Mouse (Mus musculus) natural killer cell, adult 2 months (primary cell): ENCODE measurements around the gene Avpi1.

Source experiments
- DNase-seq, 2 experiments: peaks; one replicate each; pipeline ENCODE4 v3.0.0; 2022; ENCODE audit warnings: low spot score in 2 of 2

The Avpi1 gene

GRCm38 (mm10) chr19:42144541-42145167 is 15.8 kb upstream of the Avpi1 start:
- DNase-seq, result peak; percentile 70 to 80

DNA sequence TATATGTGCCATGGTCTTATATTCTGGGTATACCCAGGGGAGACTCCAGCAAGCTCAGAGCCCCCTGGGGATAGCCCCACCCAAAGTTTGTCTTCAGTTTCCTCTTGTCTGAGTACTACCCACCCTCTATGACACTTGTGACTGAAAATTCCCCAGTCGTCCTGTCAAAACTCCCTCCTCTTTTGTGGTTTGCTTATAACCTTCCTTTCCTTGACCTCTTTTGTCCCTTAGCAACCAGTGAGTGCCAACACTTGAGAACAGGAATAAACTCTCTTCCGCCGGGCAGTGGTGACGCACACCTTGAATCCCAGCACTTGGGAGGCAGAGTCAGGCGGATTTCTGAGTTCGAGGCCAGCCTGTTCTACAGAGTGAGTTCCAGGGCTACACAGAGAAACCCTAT is 15.2 kb upstream of the Avpi1 start:
- no peak for DNase-seq

GRCm38 (mm10) chr19:42142757-42143156 is 13.9 kb upstream of the Avpi1 start:
- DNase-seq, result no peak

DNA sequence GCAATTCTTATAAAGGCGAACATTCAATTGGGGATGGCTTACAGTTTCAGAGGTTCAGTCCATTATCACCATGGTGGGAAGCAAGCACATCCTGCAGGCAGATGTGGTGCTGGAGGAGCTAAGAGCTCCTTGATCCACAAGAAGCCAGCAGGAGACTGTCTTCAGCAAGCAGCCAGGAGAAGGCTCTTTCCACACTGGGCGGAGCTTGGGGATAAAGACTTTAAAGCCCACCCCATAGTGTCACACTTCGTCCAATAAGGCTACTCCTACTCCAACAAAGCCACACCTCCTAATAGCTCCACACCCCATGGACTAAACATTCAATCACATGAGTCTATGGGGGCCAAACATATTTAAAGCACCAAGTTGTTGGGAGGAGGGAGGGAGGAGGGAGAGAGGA is 13.1 kb upstream of the Avpi1 start:
- no peak for DNase-seq

DNA sequence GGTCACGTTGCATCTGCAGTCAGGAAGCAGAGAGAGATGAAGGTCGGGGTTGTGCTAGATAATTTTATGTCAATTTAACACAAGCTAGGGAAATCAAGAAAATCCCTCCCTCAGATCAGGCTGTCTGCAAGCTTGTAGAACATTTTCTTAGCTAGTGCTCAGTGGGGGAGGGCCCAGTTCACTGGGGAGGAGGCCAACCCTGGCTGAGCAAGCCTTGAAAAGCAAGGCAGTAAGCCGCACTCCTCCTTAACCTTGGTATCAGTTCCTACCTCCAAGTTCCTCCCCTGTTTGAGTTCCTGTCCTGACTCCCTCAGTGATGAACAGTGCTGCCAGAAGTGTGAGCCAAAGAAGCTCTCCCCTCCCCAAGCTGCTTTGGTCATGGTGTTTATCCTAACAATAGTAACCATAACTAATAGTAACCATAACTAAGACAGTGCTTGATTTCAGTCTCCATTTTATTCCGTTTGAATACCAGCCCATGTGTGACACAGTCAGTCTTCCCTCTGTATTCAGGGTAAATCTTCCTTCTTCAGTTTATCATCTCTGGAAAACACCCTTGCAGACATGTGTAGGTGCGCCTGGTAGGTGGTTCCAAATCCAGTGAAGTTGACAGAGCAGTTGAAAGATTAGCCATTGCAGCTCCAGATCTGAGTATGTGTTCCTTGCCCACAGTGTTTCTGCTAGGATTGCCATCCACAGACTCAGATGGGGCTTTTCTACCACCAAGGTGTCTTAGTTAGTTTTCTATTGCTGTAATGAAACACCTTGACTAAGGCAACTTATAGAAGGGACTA is 11.1 kb upstream of the Avpi1 start:
- DNase-seq, result no peak

DNA sequence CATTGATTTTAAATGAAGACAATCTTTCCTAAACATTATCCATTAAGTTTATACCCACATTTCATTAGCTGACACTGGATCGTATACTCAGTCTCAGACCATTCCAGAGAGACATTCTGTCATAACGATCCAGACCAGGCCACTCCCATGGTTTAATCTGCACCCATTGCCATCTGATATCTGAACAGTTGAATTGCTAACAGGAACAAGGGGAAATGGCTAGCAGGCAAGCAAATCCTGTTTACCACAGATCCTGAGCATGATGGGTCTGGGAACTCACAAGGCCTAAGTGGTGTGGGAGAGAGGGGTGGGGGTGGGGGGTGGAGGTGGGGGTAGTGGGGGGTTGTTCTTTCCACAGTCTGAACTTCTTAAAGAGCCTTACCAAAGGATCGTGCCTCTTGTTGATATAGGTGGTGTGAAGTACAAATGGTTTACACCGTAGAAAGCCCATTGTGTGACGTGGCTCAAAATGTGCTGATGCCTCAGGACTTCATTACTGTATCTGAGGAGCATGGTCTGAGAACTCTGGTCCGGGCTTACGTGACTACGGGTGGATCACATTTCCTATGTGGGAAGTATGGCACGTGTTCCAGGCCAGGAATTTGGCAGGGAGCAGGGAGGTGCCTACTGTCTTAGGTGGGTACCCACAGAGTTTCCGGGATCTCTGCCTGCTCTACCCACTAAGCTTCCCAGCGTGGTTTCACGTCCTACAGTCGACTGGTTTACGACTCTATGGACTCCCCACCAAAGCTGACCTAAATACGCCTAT is 9.8 kb upstream of the Avpi1 start:
- no peak for DNase-seq

- no peak for DNase-seq
These were observed 8.4 kb upstream of the Avpi1 start for GRCm38 (mm10) chr19:42137167-42137672.

DNA sequence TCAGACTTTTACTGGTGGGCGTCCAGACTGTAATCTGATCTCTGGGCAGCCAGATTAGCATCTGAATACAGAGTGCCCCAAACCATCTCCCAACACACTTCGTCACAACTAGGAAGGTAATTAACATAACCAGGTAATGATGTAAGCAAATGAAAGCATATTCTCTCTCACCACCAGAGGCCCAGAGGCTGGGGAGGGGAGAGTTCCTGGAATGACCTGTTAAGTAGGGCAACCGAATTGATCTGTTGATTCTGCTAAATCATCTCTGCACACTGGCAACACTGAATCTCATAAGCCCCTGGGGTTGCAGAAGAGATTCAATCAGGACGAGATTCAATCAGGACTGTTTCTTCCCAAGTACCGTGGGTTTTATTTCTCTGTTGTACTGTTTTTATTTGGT is 7.3 kb upstream of the Avpi1 start:
- no peak for DNase-seq

DNA sequence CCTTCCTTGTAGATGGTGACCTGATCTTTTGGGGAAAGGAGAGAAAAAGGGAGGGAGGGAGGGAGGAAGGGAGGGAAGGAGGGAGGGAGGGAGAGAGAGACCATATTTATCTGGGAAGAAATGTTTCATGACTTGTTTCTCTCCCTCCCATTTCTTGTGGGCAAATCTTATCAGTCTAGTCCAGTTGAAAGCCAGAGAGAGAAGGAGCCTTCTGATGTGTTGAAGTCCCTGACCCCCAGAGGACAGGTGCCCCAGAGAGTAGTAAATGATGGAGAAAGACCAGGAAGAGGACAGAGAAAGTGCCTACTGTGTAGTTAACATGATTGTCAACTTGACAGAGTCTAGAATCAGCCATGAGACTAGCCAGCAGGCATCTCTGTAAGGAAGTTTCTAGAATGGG is 6.2 kb upstream of the Avpi1 start:
- no peak for DNase-seq

DNA sequence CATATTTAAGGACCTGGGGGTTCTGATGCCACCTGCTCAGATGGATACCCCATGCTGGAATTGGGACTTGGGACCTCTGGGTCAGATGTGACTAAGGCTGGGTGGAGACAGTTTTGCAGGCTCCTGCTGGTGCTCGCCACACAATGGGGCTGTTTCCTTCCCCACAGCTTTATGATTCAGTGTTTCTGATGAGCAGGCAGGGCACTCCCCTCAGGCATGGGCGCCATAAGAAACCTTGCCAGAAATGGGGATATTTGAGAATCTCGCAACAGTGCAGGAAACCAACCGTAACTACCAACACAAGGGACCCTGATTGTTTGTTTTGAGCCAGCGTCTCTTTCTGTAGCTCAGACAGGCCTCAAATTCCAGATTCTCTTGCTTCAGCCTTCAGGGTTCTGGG is 2.2 kb upstream of the Avpi1 start:
- DNase-seq, result no peak

- DNase-seq, result no peak
These were observed 1.4 kb upstream of the Avpi1 start for GRCm38 (mm10) chr19:42130294-42130606.

DNA sequence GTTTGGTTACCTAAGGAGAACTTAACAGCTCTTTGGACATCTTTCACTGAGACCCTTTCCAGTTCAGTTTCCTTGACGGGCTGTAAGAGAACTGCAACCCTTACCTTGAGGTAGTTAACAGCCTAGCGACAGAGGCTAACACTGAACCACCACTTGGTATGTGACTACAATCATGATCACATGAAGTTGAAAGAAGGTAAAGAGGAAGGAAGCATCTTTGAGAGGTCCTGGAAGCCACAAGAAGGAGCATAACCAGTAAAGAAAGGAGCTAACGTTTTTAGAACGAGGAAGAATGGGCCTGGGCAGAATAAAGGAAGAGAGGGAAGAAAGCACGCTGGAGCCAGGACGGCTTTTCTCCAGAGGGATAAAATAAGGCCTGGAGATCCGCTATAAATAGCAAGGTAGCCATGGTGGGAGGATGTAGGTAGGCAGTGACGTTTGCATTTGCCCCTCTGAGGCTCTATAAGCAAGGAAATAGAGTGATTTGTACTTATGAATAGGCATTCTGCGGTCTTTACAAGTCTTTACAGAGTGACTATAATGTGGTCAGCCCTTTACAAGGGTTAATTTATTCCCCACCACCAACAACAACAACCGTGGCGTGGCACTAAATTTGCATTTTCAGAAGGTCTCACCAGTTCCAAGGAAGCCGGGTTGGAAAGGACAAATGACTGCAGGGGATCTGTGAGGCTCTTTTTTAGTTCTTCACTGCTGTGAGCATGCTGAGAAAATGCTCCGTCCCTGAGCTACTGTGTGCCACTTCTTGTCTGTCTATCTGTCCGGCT is 842 bp upstream of the Avpi1 start:
- DNase-seq, result no peak

DNA sequence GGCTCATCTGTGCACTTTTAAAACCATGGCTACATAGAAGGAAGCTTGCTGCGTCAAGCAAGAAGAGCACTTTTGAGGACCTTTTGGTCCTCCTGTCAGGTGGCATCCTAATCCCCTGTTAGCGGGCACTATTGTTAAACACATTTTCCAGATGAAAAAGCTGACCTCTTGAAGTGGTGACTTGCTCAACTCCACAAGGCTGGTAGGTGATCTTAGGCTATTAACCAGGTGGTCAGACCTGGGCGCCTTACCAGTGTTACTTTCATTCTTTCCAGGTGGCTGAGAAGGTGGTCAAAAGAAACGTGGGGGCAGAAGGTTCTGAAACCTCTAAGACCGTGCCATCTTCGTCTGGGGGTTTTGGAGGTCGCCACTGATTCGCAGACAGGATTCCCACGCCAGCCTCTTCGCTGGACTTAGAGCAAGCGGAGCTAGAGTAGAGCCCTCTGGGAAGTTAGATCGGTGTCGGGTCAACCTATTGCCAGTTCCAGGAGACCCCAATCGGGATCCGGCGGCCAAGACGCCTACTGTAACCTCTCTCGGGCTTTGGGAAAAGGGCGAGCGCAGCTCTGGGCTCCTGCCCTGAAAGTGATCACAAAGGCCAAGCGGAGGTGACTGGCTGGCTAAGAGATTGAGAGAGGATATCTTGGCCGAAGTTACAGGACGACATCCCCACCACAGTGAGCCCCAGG is 663 bp downstream of the Avpi1 start:
- no peak for DNase-seq

DNA sequence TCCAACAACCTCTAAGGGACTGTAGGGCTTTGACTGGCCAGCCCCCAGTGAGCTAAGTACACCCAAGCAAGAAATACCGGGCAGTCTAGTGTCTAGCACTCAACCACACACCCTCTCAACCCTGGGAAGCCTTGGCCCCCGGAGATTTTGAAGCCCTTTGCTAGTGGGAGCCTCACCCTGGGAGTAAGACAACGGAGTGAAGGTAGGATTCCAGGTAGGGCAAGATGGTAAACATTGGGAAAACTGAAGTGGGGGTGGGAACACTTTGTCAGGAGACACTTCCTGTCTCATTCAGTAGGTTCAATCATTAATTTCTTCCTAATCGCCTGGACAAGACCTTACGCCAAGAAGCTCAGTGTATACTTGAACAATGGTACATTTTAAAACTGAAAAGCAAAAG is 1.8 kb downstream of the Avpi1 start:
- no peak for DNase-seq

DNA sequence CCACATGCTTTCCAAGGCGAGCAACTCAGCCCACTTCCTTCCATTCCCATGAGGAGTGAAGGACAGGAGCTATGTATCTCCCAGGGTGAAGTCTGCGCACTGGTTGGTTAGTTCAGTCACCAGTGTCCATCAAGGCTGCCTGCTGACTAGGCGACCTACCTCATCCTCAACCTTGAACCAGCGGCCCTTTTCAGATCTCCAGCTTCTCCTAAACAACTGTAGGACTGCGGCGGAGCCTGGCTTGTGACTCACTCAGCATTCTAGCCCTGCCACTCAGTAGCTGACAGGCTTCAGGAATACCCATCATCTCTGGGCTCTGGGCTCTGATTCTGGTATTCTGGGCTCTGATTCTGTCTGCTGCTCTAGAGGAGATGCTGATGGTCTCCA is 2.6 kb downstream of the Avpi1 start:
- DNase-seq, result no peak

- no peak for DNase-seq
These were observed 3.2 kb downstream of the Avpi1 start for GRCm38 (mm10) chr19:42125501-42126218.

DNA sequence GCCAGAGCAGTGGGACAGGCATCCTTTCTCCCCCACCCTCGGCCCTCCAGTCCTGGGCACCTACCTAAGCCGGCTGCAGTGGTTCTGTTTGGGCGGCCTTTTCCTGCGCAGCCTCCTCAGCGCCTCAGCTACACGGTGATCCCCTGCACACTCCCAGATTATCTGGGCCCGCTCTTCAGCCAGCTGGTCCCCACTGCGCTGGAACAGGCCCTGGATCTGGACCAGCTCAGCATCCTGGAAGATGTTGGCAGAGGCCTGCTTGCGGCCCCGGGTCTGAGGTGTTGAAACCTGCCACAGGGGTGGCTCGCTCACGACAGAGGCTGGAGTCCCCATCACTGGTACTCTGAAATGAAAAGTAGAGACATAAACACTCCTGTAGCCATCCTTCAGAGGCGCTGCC is 4.2 kb downstream of the Avpi1 start:
- DNase-seq, result no peak

DNA sequence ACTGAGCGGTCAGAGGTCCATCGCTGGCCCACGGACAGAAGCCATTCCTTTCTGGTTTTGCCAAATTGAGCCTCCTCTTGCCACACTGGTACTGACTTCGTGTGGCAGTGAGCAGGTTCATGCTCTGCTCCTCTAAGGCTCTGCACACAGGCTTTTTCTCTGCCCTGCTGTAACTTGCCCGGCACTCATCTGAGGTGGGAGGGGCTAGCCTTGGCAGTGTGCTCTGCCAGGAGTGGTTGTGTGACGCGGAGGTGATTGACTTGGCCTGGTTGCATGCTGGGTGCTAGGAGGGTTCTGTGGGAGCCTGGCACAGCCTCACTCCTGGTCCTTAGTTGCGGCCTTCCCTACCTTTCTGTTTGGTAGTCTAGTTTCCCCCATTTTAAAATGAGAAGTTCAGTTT is 8.4 kb downstream of the Avpi1 start:
- DNase-seq, result no peak

GRCm38 (mm10) chr19:42118596-42118995 is 10.3 kb downstream of the Avpi1 start:
- DNase-seq, result no peak

DNA sequence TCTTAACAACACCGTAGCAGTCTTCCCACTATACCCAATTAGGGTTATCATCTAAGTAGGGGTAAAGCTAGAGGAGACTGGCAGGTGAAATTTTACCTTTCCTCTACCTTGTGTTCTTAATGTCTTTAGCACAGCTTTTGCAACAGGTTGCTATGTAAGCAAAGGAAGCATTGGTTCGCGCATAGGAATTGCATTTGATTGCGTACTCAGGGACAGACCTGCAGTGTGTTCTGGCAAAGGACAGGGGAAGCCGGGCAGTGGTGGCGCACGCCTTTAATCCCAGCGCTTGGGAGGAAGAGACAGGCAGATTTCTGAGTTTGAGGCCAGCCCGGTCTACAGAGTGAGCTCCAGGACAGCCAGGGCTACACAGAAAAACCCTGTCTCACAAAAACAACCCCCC is 10.7 kb downstream of the Avpi1 start:
- no peak for DNase-seq
